Mouse (Mus musculus): ENCODE results near the gene Ssbp4.

Ssbp4 gene

GRCm38 (mm10) chr8:70608749-70609367 is at the start of gene Ssbp4:
Gene Ssbp4, minus strand, starts transcription at chr8:70608872.
- DNase-seq (ENCODE audit: low spot score in 2 of 2), result no peak

- no peak for DNase-seq (ENCODE audit: low spot score in 2 of 2)
Observed at GRCm38 (mm10) chr8:70657739-70658138, 49.1 kb upstream of the Ssbp4 start.

- DNase-seq (ENCODE audit: low spot score in 2 of 2), result no peak
Observed at GRCm38 (mm10) chr8:70657214-70657613, 48.5 kb upstream of the Ssbp4 start.

- no peak for DNase-seq (ENCODE audit: low spot score in 2 of 2)
Observed at GRCm38 (mm10) chr8:70656193-70656790, 47.6 kb upstream of the Ssbp4 start.

- DNase-seq (ENCODE audit: low spot score in 2 of 2), result no peak
Observed at GRCm38 (mm10) chr8:70655469-70655868, 46.8 kb upstream of the Ssbp4 start.

- no peak for DNase-seq (ENCODE audit: low spot score in 2 of 2)
Observed at GRCm38 (mm10) chr8:70654121-70654520, 45.4 kb upstream of the Ssbp4 start.

- no peak for DNase-seq (ENCODE audit: low spot score in 2 of 2)
Observed at GRCm38 (mm10) chr8:70653226-70653625, 44.6 kb upstream of the Ssbp4 start.

GRCm38 (mm10) chr8:70650351-70650750 is 41.7 kb upstream of the Ssbp4 start:
- no peak for DNase-seq (ENCODE audit: low spot score in 2 of 2)

- DNase-seq (ENCODE audit: low spot score in 2 of 2), result no peak
Observed at GRCm38 (mm10) chr8:70649324-70649723, 40.7 kb upstream of the Ssbp4 start.

GRCm38 (mm10) chr8:70648921-70649320 is 40.2 kb upstream of the Ssbp4 start:
- DNase-seq (ENCODE audit: low spot score in 2 of 2), result no peak

- no peak for DNase-seq (ENCODE audit: low spot score in 2 of 2)
Observed at GRCm38 (mm10) chr8:70648164-70648442, 39.4 kb upstream of the Ssbp4 start.

- DNase-seq (ENCODE audit: low spot score in 2 of 2), result no peak
Observed at GRCm38 (mm10) chr8:70647343-70648163, 38.9 kb upstream of the Ssbp4 start.

GRCm38 (mm10) chr8:70646775-70647174 is 38.1 kb upstream of the Ssbp4 start:
- no peak for DNase-seq (ENCODE audit: low spot score in 2 of 2)

GRCm38 (mm10) chr8:70646369-70646768 is 37.7 kb upstream of the Ssbp4 start:
- no peak for DNase-seq (ENCODE audit: low spot score in 2 of 2)

GRCm38 (mm10) chr8:70645501-70646224 is 37.0 kb upstream of the Ssbp4 start:
- no peak for DNase-seq (ENCODE audit: low spot score in 2 of 2)

GRCm38 (mm10) chr8:70644065-70644464 is 35.4 kb upstream of the Ssbp4 start:
- no peak for DNase-seq (ENCODE audit: low spot score in 2 of 2)

GRCm38 (mm10) chr8:70643019-70643418 is 34.3 kb upstream of the Ssbp4 start:
- DNase-seq (ENCODE audit: low spot score in 2 of 2), result no peak

- no peak for DNase-seq (ENCODE audit: low spot score in 2 of 2)
Observed at GRCm38 (mm10) chr8:70638752-70639151, 30.1 kb upstream of the Ssbp4 start.

- no peak for DNase-seq (ENCODE audit: low spot score in 2 of 2)
Observed at GRCm38 (mm10) chr8:70636838-70637237, 28.2 kb upstream of the Ssbp4 start.

- DNase-seq (ENCODE audit: low spot score in 2 of 2), result no peak
Observed at GRCm38 (mm10) chr8:70635527-70635926, 26.9 kb upstream of the Ssbp4 start.

GRCm38 (mm10) chr8:70634066-70634465 is 25.4 kb upstream of the Ssbp4 start:
- DNase-seq (ENCODE audit: low spot score in 2 of 2), result no peak

- DNase-seq (ENCODE audit: low spot score in 2 of 2), result no peak
Observed at GRCm38 (mm10) chr8:70632346-70632892, 23.7 kb upstream of the Ssbp4 start, which contains the start of gene Gdf15. Gene Gdf15, minus strand, starts transcription at chr8:70632456.

All from right cerebral cortex, postnatal 36 days (tissue).